Mouse (Mus musculus) hindbrain, postnatal 0 days (tissue): ENCODE results near the gene Slc22a23. TPM values are rescaled to one million over a fixed set of nuclear protein-coding genes. Genes with fewer than 3 reads are reported as not detected.

Experiments
- ATAC-seq: fragments of 200-750 bp; cut with Nextera tagmentation; 2 replicates; pipeline ENCODE4 v1.8.0; 2017; ENCODE audit warnings: mild to moderate bottlenecking, moderate TSS enrichment, moderate library complexity
- DNase-seq: peaks from one replicate; pipeline ENCODE4 v3.0.0-alpha.2; 2015; ENCODE audit warnings: low spot score
- H3K27ac ChIP-seq: fragments of 300-500 bp; sonication (generic); 2 replicates; pipeline ENCODE4 v1.5.1; 2014; ENCODE audit warnings: mild to moderate bottlenecking
- H3K27me3 ChIP-seq: fragments of 300-500 bp; sonication (generic); 2 replicates; pipeline ENCODE4 v1.6.1; 2014; ENCODE audit warnings: low read length, mixed read lengths; ENCODE audit not compliant: insufficient read depth
- H3K36me3 ChIP-seq: fragments of 300-500 bp; sonication (generic); 2 replicates; pipeline ENCODE4 v1.6.1; 2014; ENCODE audit warnings: low read length, mixed read lengths; ENCODE audit not compliant: insufficient read depth
- H3K4me1 ChIP-seq: fragments of 300-500 bp; sonication (generic); 2 replicates; pipeline ENCODE4 v1.6.1; 2014; ENCODE audit warnings: antibody characterized with exemption, low read length, mixed read lengths; ENCODE audit not compliant: insufficient read depth
- H3K4me2 ChIP-seq: fragments of 300-500 bp; sonication (generic); 2 replicates; pipeline ENCODE4 v1.6.1; 2014; ENCODE audit warnings: low read depth, mild to moderate bottlenecking, low read length, moderate library complexity, mixed read lengths
- H3K4me3 ChIP-seq: fragments of 300-500 bp; sonication (generic); 2 replicates; pipeline ENCODE4 v1.5.1; 2014; ENCODE audit warnings: low read length
- H3K9ac ChIP-seq: fragments of 300-500 bp; sonication (generic); replicated peaks from 2 replicates; pipeline ENCODE4 v1.6.1; 2014; ENCODE audit warnings: mild to moderate bottlenecking, low read length, moderate library complexity, mixed read lengths
- H3K9me3 ChIP-seq: fragments of 300-500 bp; sonication (generic); 2 replicates; pipeline ENCODE4 v1.6.1; 2016; ENCODE audit warnings: low read length, mixed read lengths
- CTCF ChIP-seq: IDR thresholded peaks from 2 replicates; pipeline ENCODE4 v1.5.1; 2016; ENCODE audit warnings: antibody characterized with exemption, control low read depth, low read depth
- whole genome bisulfite sequencing: fragments of 180-500 bp; shearing (Covaris S2); extraction: QIAGEN DNeasy Blood & Tissue Kit; methylation state at CpG from one replicate; pipeline ENCODE4 v1.1.7; 2014; 5-methylcytosine and 5-hydroxymethylcytosine counted together
- polyA plus RNA-seq: library from polyadenylated mRNA; unstranded; fragments of >200 nt; fragmentation: Nextera tagmentation; extraction: Ambion mirVana; gene quantifications from 2 replicates; pipeline ENCODE4 v1.2.1, GENCODE M21; 2015
- total RNA-seq: library from RNA; depleted of rRNA; stranded (reverse); fragments of >200 nt; gene quantifications from 2 replicates; pipeline ENCODE4 v1.2.3, GENCODE M21; 2014

The Slc22a23 gene
- total and polyA plus RNA-seq, 2 experiments from 2014 or later: 12.9 to 136 TPM

DNA sequence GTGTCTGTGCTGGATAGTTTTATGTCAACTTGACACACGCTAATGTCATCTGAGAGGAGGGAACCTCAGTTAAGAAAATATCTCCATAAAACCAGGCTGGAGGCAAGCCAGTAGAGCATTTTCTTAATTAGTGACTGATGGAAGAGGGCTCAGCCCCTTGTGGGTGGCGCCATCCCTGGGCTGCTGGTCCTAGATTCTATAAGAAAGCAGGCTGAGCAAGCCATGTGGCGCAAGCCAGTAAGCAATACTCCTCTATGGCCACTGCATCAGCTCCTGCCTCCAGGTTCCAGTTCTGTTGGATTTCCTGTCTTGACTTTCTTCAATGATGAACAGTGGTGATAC, 104.9 kb downstream of the Slc22a23 start:
- 75% methylated on average over 3 of the region's 3 CpGs for WGBS
- Histone ChIP-seq H3K27ac (no peak overlapping the region), H3K9ac (no peak overlapping the region), H3K9me3 (no peaks in the 10 kb centered on the region), H3K4me2 (no peak overlapping the region), H3K4me1 (no peaks in the 10 kb centered on the region; the same call in 1 of the 2 replicates), H3K4me3 (no peak overlapping the region), H3K36me3 (no peaks in the 10 kb centered on the region), H3K27me3 (no peaks in the 10 kb centered on the region)
- no peak for TF ChIP-seq CTCF
- no peak for ATAC-seq
- DNase-seq: no peak

DNA sequence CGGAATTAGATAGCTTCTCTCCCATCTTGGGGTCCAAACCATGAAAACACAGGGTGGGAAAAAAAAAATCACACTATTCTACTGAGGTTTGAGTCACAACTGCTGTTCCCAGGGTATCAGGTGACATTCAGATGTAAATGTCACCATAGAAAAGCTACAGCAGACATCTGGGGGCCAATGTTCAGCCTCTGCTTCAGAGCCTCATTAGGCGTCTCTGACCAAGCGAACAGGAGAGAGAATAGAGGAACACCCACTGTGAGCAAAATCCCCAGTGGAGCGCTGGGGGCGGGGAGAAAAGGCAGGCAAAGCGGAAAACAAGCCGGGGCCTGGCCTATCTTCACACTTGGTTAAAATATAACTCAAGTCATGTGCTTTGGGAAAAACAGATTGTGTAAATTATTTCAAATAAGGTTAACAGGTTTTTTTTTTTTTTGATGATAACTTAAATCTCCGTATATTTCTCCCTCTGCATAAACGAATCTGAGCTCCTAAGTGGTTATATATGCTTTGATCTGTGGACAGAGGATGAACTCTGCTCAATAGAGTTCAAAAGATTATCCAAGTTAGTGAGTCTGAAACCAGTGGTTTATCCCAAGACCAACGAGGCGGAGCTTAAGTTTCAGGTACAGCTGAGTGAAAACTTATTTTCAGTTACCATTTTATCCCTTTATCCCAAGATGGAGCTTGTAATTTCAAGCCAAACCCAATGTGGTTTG, 105.5 kb downstream of the Slc22a23 start:
- H3K27ac ChIP-seq: no peak overlapping the region
- H3K4me3 ChIP-seq: no peak overlapping the region
- no peak overlapping the region for H3K4me2 ChIP-seq
- no peak overlapping the region for H3K9ac ChIP-seq
- H3K4me1 ChIP-seq: no peaks in the 10 kb centered on the region
- H3K36me3 ChIP-seq: no peaks in the 10 kb centered on the region
- H3K27me3 ChIP-seq: no peaks in the 10 kb centered on the region
- DNase-seq: no peak
- 23% methylated on average over 11 of the region's 11 CpGs for WGBS
- H3K9me3 ChIP-seq: no peaks in the 10 kb centered on the region
- no peak for TF ChIP-seq CTCF
- no peak for ATAC-seq

DNA sequence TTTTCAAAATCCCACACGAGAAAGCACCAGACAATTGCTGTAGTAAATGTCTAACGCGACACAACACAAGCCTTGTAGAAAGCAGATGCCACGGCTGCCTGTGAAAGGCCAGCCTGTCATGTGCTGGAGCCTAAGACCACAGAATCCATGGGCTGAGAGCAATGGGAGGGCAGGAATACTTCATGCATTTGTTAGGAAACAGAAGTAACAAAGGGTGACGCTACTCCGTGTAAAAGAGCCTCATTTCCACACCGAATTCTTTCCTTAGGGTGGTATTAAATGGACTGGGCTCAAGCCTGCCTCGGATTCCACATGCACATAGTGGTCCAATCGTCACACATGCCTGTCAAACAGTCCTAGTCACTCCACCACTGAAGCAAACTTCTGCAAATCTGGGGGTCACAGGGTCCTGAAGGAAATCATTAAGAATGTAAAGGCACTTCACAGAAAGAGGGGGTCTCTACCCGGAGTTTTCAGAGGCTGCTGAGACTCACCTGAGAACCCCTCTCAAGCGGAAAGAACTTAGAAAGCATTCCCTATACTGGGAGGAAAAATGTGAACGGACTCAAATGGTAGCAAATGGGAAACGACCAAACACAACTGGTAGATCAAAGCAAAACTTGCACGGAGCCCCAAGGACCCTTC, 106.2 kb downstream of the Slc22a23 start:
- H3K4me2 ChIP-seq: no peak overlapping the region
- no peak overlapping the region for H3K4me3 ChIP-seq
- H3K9ac ChIP-seq: no peak overlapping the region
- H3K36me3 ChIP-seq: no peaks in the 10 kb centered on the region
- no peaks in the 10 kb centered on the region for H3K27me3 ChIP-seq
- DNase-seq: peak; percentile 44
- WGBS: 17% methylated on average over 14 of the region's 14 CpGs
- H3K9me3 ChIP-seq: no peaks in the 10 kb centered on the region
- ATAC-seq: peak; percentile 51
- no peaks in the 10 kb centered on the region; the same call in 1 of the 2 replicates for H3K4me1 ChIP-seq
- H3K27ac ChIP-seq: peak overlapping the region; percentile 45; the same call in 1 of the 2 replicates
- no peak for TF ChIP-seq CTCF

DNA sequence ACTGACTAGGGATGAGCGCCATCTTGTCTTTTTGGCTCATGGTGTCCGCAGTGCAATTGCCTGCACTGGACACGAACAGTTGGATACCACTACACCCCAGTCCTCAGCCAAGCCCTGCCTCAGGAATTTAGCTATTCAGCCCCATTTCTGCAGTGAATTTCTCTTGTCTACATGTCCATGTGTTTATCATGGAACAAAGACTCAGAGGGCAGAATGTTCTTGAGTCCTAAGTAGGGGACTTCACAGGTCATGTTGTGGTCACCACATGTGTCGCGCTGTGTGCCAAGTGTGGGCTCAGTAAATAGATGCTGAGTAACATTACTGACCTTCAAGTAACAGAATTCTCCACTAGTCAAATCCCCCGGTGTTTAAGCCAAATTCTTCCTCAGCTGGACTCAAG, 109.9 kb downstream of the Slc22a23 start:
- Histone ChIP-seq H3K27ac (no peak overlapping the region), H3K4me2 (no peak overlapping the region), H3K36me3 (no peaks in the 10 kb centered on the region), H3K9ac (no peak overlapping the region), H3K4me1 (no peaks in the 10 kb centered on the region; the same call in none of the 2 replicates), H3K9me3 (no peaks in the 10 kb centered on the region), H3K4me3 (no peak overlapping the region), H3K27me3 (no peaks in the 10 kb centered on the region)
- ATAC-seq (no peak), DNase-seq (no peak)
- no peak for TF ChIP-seq CTCF
- 88% methylated on average over 6 of the region's 6 CpGs for WGBS

DNA sequence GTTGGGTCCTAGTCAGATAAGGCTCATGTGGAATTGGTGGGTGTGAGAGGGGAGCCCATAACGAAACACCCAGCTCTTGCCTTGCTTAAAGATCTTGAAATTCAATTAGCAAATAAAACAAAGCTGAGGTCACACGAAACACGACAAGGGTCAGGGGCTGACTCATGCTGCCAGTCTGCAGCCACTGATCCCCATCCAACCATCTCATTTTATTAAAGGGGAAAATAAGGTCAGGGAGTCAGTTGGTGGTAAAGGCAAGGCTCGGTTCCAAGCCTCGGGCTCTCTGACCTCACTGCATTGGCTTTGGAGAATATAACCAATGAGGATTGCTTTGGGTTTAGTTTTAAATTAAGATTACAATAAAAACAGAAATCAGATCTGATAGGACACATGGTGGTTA, 110.5 kb downstream of the Slc22a23 start:
- WGBS: 49% methylated on average over 5 of the region's 5 CpGs
- no peak for TF ChIP-seq CTCF
- DNase-seq (no peak), ATAC-seq (no peak)
- Histone ChIP-seq H3K27ac (no peak overlapping the region), H3K4me1 (no peaks in the 10 kb centered on the region; the same call in none of the 2 replicates), H3K9ac (no peak overlapping the region), H3K4me3 (no peak overlapping the region), H3K9me3 (no peaks in the 10 kb centered on the region), H3K36me3 (no peaks in the 10 kb centered on the region), H3K4me2 (no peak overlapping the region), H3K27me3 (no peaks in the 10 kb centered on the region)

DNA sequence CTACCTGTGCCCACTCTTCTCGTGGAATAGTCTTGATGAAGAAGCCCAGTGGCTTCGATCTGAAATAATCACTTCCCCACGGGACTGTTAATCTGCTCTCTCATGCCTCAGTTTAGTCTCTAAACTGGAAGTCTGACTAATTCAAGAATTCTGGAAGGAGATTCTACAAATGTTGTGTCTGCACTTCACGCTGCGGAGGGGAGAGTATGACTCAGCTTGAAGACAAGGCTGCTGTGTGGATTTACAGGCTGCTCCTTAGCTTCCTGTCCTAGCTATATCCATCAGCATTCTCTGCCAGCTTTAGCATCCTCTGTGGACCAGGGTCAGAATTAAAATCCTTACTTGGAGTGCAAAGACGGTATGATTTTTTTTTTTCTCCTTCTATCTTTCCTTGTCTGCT, 112.0 kb downstream of the Slc22a23 start:
- no peak for TF ChIP-seq CTCF
- H3K27me3 ChIP-seq: no peaks in the 10 kb centered on the region
- no peaks in the 10 kb centered on the region; the same call in none of the 2 replicates for H3K4me1 ChIP-seq
- H3K9ac ChIP-seq: no peak overlapping the region
- WGBS: 71% methylated on average over 6 of the region's 6 CpGs
- H3K4me3 ChIP-seq: no peak overlapping the region
- no peaks in the 10 kb centered on the region for H3K36me3 ChIP-seq
- no peak overlapping the region for H3K4me2 ChIP-seq
- H3K9me3 ChIP-seq: no peaks in the 10 kb centered on the region
- no peak overlapping the region for H3K27ac ChIP-seq
- no peak for DNase-seq
- ATAC-seq: no peak

DNA sequence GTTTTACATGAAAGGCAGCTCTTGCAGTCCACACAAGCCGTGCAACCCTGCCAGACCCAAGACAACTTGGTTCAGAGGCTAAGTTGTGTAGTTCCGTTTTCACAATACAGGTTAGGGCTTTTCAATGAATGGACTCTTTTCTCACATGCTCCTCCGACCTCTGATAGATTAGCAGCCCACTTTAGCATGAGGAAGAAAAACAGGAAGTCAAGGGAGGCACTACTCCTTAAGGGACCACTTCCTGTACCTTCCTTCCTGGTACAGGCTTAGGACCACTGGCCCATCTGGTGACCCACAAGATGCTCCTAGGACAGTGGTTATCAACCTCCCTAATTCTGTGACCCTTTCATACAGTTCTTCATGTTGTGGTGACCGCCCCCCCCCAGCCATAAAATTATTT, 116.1 kb downstream of the Slc22a23 start:
- no peaks in the 10 kb centered on the region for H3K36me3 ChIP-seq
- H3K27ac ChIP-seq: no peak overlapping the region
- H3K4me2 ChIP-seq: no peak overlapping the region
- no peaks in the 10 kb centered on the region for H3K27me3 ChIP-seq
- 75% methylated on average over 4 of the region's 4 CpGs for WGBS
- TF ChIP-seq CTCF: no peak
- no peaks in the 10 kb centered on the region for H3K9me3 ChIP-seq
- no peak for DNase-seq
- no peaks in the 10 kb centered on the region; the same call in none of the 2 replicates for H3K4me1 ChIP-seq
- no peak for ATAC-seq
- no peak overlapping the region for H3K9ac ChIP-seq
- H3K4me3 ChIP-seq: no peak overlapping the region
